Mouse (Mus musculus) mouse trophoblast stem cell (cell line): ENCODE measurements at regions not wholly inside any gene's neighbourhood (a gene's known extent, or its start where the extent isn't known, plus 50 kb on each side); places are given as distances from the start of the nearest gene placed in this dataset.

Source experiments
- in situ Hi-C, 2 experiments: fragments of 300-500 bp; cut with MseI, MboI; formaldehyde crosslinking; loops; 2 replicates in 1 of 2; 3 replicates in 1 of 2; pipeline ENCODE4 v1.15.1; 2025

DNA sequence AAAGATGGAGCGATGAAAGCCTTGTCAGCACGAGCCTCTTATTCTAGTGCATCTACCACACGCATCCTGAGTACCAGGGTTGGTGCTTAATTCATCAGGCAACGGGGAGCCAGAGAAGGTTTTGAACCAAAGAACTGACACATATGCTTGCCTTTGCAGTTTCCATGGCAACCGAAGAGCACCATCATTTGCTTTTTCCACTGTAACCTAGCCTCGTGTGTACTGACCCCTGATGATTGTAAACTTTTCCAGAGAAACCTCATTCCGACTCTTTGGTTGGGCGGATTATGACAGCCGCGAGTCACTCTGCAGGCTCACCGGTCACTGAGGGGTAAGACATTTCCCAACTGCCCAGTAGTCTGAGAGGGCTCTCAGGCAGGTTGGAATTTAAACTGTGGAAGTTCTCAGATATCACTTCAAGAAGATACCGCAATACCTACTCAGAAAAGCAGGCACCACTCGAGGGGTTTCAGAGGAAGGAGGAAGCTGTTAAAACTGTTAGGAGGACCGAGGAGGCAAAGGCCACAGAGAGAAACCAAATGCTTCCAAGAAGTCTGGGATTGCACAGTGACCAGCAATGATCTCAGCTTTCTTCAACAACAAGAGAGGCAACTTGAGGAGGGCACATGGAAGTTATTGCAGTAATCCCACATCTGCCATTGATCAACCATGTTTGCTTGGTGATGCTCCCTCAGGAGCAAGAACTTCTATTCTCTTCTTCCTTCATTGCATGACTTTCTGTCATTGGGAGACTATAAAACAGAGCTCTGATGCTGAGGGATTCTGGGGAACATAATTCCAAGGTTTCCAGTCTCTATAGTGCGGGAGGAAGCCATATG, 117.8 kb downstream of the Cartpt start:
- in situ Hi-C loops: no loop called here

DNA sequence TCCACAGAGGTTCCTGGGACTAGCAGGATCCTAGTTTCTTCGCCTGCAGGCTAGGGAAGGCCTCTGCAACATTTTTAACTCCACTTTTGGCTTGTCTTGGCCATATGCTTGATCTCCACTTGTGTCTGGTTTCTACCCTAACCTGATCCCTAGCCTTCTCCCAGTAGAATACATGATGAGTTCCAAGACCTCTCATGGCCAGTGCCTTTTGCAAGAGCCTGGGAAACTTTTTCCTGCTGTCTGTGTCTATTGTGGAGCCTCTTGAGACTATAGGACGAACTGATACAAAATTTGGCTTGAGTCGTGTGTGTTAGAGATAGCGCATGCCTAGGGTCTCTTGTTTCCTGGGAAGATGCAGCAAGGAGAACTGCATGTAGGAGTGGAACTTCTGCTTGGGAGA, 119.3 kb downstream of the Cartpt start:
- in situ Hi-C loops: no loop called here

DNA sequence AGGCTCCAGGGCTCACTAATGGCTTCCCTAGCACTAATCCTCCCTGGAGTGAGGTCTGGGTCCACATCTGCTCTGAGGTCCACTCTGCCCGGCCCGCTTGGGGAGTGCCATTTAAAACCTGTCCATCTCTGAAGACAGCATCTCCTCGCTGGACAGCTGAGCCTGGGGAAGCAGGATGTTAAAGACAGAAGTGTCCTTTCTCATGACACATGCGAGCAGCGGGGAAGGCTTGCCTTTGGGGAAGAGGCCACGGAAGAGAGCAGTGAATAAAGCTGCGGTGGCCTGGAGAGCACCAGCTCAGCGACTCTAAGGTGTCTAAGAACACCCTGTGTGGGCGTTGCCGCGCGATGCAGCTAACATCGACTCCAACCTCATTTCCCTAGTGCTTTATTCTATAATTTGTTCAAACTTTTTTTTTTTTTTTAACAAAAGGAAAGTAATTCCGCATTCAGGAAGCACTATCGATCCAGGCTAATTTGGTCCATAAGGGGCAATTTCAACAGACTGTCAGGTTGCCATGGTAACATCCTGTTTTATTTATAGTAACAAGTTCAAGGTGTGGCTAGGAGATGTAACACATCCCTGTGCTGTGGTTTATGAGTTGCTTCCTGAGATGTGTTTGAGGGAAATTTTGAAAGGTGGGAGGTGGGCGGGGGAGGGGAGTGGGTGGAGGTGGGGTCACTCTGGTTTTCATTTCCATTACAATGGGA, 120.0 kb downstream of the Cartpt start:
- in situ Hi-C loops: no loop called here

DNA sequence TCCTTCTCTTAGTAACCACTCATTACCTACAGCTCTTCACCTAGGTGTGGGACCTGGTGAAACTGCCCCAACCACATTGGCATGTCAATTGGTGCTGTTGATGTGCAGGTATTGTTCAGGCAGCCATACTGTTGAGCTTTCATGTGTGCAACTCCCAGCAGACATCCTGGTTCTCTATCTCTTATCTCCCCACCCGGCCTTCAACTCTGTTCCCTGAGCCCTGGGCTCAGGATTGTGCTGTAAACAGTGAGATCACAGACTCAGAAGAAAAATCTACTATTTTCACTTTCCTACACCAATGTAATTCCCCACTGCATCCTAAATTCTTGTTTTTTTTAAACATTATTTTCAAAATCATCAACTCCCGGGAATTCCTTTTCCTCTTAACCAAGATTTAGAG, 122.1 kb downstream of the Cartpt start:
- in situ Hi-C loops: no loop called here

DNA sequence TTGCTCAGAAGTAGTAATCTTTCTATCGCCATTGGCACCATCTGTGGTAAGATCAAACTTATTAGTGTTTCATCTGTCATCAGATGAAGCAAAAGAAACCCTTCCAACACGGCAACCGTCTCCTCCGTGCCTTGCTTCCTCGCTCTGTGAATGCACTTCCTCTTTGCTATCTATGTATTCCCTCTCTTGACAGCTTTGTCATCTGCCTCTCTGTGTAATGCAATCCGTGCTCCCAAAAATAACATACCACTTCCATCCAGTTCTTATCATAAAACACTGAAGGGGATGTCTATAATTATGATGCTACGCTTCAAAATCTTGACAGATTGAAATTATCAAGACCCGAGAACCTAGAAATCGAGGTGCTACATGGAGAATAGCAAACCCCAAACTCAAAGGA, 123.2 kb downstream of the Cartpt start:
- in situ Hi-C loops: no loop called here

DNA sequence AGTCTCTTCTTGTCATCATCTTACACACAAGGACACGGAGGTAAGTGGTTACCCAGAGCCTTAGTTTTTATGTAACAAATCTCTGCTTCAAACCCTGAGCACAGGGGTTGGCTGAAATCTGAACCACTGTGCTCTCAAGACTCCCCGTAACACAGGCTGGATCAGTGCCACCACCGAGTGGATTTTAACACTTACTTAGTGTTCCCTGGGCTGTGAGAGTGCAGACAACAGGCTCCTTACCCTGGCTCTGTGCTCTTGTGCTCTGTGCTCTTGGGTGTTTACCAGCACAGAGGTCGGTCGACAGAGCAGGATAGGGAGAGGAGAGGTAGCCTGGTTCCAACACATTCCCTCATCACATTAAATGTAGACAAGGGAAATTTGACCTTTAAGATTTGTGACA, 134.9 kb downstream of the Cartpt start:
- in situ Hi-C loops: no loop called here

DNA sequence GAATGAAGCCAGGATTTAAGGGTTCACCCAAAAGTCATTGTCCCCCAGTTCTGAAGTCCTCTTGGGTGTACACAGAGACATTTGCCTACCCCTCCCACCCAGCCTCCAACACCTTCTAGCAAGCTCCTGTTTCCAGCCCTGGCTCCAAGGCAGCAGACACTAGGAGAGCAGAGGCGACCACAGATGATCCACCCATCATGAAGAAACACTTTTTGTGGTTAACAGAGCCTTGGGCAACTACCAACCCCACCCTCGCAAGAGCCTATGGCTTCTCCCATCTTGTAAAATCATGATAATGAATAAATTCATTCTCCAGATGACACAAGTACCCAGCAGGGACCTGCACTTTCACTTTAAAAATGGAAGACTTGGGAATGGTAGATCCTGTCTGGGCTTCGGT, 136.1 kb downstream of the Cartpt start:
- in situ Hi-C loops: no loop called here

DNA sequence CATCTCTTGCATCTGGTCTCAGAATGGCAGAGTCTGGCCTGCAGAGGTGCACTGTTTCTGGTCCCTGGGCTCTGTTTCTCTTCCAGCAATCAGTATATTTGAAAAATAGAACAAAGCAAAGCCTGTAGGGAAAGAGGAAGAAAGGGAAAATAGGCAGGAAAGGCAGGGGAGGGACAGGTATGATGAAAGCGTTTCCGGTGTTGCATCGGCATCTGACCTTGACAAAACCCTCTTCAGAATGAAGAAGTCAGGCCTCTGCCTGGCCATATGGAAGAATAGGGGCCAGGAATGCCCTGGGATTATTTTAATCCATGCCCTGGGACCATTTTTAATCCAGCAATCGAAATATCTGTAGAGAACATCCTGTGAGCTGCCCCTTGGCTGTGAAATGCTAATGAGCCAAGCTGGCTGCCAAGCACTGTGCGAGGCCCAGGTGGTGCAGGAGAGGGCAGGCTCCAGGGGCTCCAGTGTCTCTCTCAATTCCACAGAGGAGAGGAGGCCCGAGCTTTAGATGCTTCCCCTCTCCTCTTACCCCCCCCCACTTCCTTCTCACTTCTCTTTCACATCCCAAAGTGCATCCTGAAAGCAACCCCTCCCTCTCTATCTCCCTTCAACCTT, 136.7 kb downstream of the Cartpt start:
- in situ Hi-C loops: no loop called here

DNA sequence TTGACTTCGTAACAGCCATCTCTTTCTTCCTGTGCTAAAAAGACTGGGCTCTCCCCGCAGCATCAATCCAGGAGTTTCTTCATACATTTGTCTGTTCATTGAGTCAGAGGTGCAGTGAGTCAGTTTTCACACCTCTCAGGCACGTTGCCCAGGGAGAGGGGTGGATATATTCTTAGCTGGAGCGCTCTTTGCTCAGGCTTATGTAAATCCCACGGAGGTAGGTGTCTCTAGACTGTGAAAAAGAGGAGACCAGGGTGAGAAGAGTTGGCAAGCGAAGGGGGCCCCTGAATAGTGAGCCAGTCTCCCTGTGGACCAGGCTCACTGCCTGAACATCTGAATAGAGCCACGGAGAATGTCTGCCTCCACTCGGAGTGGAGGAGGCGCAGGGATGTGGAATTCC, 139.0 kb downstream of the Cartpt start:
- in situ Hi-C loops: no loop called here

DNA sequence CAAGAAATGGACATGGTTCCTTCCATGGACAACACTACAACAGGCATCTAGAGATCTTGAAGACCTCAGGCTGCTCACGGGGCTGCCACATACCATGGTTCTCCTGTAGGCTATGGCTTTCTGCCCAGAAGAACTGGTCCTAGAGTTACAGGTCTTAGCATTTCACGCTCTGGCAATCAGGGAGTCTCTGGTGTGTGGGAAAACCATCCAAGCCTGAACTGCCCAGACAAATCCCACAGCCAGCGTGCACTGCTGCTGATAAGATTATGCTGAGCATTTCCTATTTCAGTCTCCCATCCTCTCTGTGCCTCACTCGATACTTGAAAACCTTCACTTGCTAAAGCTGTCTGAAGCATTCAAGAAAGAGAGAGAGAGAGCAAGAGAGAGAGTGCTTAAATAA, 139.5 kb downstream of the Cartpt start:
- in situ Hi-C loops: no loop called here

DNA sequence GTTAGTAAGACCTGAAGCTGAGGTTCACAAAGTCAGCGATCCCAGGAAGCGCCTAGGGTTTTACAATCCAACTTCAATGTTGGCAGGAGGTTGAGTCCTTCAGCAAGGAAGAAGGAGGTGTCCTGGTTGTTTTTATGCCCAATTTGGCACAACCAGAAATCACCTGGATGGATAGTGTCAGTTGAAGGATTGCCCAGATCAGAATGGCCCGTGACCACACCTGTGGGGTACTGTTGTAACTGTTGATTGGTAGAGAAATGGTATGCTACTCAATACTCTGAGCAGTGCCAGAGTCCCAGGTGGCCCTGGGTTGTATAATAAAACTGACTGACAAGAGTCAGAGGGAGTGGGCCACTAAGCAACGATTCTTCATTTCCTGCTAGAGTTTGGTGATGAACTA, 140.2 kb downstream of the Cartpt start:
- in situ Hi-C loops: no loop called here

DNA sequence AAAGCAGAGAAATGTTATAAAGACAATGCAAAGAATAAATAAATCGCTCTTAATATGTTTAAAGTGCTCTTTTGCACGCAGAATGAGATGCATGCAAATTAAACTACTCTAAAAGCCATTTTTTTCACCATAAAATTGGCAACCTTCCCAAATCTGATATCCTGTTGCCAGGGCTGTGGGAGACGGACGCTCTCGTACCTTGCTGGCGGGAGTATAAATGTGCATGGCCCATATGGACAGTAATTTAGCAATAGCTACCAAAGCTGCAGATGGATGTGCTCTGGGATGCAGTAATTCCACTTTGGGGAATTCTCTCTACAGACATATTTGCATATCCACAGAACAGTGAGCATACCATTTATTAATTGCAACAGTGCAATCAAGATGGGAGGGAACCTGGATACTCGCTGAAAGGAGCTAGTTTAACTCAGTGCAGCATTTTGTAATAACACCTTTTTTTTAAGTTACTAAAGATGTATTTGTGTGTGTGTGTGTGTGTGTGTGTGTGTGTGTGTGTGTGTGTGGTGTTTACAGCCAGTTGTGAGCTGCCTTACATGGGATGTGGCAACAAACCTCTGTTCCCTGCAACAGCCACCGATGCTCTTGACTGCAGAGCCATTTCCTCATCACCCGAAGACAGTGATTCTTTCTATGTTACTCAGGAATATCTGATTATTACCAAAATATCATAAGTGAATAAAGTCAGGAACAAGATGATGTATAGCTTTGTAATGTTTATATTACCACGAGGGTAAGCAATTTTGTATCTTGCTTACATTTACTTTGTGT, 141.4 kb downstream of the Cartpt start:
- in situ Hi-C loops: no loop called here

DNA sequence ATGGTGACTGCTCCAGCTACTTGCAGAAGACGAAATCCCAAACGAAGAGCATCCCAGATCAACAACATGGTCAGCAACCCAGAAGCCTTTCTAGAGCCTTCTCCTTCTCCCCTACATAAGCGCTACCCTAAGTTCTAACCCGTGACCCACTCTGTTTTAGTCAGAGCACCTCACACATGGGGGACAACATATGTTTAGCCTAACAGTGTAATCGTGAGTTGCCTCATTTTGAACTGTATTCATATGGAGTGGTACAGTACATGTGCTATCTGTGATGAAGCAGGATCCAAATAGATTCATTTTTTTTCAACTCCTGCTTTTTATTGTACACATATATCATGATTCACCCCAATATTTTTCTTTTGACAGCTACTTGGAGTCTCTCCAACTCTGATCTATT, 146.2 kb downstream of the Cartpt start:
- in situ Hi-C loops: no loop called here

DNA sequence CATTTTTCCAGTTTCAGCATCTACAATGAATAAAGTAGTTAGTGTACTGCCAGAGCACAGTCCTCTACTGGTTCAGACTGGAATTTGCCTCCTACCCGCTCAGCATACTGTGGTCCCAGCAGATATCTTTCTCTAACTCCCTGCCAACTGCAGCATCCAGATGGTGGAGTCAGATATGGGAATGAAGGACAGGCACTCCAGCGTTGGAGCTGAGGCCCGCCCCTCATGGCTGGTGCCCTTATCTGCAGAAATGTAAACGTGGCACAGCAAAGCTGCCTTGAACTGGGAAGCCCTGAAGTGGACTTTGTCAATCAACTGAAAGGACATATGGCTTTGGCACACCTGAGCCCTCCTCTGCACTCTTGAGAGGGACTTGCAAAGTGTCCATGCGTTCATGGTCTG, 146.6 kb downstream of the Cartpt start:
- in situ Hi-C loops: no loop called here

DNA sequence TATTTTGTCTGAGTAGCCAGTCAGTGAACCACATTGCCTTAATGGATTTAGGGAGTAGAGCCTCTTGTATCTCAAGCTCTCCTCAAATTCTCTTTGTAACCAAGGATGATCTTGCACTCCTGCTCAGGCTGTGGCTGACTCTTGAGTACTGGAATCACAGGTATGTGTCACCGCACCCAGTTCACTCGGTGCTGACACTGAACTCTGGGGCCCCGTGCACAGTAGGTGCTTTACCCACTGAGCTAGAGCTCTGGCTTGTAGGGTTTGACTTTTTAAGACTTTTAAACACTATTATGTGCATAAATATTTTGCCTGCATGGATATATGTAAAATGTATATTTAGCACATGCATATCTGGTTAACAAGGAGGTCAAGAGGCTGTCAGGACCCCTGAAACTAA, 147.4 kb downstream of the Cartpt start:
- in situ Hi-C loops: no loop called here

DNA sequence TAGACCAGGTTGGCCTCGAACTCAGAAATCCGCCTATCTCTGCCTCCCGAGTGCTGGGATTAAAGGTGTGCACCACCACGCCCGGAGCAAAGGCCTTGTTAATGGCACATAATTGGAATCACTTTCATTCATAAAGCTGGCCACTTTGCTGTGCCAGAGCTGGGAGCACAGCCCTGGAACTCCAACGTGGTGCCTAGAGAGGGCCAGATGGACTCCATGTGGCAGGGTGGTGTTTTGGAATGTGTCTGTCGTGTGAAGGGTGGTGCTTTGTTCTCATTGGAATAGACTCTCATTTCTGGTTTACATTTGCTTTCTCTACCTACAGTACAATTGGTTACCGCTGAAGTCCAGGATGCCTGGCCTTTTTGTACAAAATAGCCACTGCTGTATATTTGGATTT, 150.2 kb downstream of the Cartpt start:
- in situ Hi-C loops: no loop called here

DNA sequence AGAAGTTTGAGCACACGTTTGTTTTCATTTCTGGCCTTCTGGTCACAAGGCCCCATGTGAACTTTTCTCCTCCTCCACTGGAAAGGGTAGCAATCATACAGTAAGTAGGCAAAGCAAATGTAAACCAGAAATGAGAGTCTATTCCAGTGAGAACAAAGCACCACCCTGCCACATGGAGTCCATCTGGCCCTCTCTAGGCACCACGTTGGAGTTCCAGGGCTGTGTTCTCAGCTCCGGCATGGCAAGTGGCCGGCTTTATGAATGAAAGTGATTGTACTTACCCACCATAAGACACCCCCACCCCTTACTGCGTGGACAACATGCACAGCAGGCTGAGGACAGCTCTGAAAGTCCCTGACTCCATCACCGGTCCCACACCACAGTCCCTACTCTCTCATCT, 151.5 kb downstream of the Cartpt start:
- in situ Hi-C loops: no loop called here

DNA sequence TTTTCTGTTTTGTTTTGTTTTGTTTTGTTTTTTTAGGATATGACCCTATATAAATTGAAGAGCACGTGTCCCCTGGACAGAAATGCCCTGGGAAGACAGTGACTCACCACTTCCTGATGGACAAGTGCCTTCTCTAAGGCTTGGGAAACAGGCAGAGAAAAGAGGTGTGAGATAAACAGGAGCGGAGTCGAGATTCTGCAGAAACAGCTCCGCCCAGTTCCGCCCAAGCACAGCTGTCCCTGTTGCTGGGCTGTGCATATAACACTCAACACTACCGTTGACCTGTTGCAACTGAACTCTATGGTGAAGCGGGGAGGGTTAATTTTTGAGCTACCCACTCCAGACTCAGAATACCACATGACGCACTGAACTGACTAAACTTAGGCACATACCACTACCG, 152.8 kb downstream of the Cartpt start:
- in situ Hi-C loops: no loop called here

DNA sequence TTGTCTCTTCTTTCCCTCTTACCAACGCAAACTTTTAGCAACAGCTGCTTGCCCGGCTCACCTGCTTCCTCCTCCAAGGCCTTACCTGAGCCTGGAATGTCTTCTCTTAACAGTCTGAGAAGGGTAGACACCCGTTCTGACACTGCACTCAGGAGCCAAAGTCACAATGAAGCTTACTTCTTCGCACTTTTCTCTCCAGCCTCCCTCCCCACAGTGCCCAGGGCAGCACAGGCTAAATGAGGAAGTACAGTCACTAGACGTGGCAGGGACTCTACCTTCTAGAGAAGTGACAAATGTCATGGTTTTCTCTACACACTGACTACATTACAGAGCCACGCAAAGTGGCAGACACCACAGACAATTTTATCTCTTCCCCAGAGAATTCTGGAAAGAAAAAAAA, 155.4 kb downstream of the Cartpt start:
- in situ Hi-C loops: no loop called here

DNA sequence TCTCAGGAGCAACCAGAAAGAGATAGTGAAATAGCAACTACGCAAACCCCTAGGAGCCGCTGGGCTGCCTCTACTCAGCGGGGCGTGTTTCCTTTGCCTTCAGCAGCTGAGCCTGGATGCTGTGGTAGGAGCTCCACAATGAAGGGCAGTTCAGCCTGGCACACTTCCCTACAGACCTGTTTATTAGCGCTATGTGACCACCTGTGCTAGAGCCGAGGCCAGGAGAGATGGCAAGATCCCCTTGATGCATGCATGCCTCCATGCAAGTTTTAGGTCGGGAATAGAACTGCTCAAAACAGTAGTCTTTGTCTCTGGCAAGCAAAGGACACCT, 156.1 kb downstream of the Cartpt start:
- in situ Hi-C loops: no loop called here

DNA sequence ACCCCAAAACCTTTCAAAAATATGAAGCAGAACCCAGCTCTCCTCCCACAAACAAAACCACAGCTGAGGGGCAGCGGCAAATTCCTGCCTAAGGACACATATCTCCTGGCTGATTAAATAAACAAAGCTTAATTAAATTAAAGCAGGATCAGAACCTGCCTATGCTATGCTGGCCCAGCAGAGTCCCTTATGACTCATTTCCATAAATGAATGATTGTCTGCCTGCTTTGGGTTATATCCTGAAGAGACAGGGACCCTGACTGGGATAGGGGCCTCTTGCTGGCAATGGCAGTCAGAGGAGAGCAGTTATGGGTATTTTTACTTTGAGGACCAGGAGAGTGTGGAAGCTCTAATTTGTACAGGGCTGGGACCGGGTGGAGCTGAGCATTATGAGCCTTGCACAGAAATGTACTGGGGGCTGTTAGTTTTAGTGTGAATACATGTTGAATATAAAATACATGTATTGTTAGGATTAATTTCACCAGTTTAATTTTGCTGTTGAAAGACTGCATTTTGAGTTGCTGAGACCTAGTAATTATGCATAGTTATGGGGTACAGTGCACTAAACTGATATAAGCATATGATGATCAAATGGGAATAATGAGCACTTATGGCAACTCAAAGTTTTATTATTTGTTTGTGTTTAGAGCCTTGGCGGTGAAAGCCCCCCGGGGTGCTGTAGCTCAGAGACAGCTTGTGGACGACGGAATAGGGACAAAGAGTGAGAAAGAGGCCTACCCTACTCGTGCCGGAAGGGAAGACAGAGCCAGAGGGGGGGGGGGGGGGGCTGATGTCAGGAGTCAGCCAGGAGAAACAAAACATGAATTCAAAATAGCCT, 156.7 kb downstream of the Cartpt start:
- in situ Hi-C loops: no loop called here
